Mouse (Mus musculus) lung, adult 2 months (tissue): ENCODE results near the gene Tbc1d10b.

Source experiments
- CTCF ChIP-seq: fragments of 200-500 bp; IDR thresholded peaks from 2 replicates; pipeline ENCODE4 v1.5.1; 2011; ENCODE audit warnings: mild to moderate bottlenecking, low read length, control low read depth; ENCODE audit not compliant: insufficient read depth
- POLR2A ChIP-seq: fragments of 200-500 bp; IDR thresholded peaks from 2 replicates; pipeline ENCODE4 v1.6.1; 2011; ENCODE audit warnings: low read depth, mild to moderate bottlenecking, control low read depth, low read length, borderline replicate concordance; ENCODE audit errors: extremely low read depth

GRCm38 (mm10) chr7:127244658-127245510, 36.6 kb upstream of the Tbc1d10b start:
- TF ChIP-seq CTCF (no peak), POLR2A (0 out of 2 replicates have a peak, but pooled peaks have one; percentile 23)
